Mouse (Mus musculus): ENCODE results near the gene Mettl5. TPM values are rescaled to one million over a fixed set of nuclear protein-coding genes. Genes with fewer than 3 reads are reported as not detected.
"Not testable (repeated sequence)": the region's sequence is repeated elsewhere in the genome, so short reads cannot be mapped to it uniquely, and the experiment has no call there.

The Mettl5 gene
- 10 to 100 TPM; 13.8 to 14.8 TPM for total RNA-seq (2021)
- long read RNA-seq, partial matches to known transcripts = 1 of 8 reads
- long read RNA-seq, other reads (novel, unspliced or antisense) = 3 of 8 reads

DNA sequence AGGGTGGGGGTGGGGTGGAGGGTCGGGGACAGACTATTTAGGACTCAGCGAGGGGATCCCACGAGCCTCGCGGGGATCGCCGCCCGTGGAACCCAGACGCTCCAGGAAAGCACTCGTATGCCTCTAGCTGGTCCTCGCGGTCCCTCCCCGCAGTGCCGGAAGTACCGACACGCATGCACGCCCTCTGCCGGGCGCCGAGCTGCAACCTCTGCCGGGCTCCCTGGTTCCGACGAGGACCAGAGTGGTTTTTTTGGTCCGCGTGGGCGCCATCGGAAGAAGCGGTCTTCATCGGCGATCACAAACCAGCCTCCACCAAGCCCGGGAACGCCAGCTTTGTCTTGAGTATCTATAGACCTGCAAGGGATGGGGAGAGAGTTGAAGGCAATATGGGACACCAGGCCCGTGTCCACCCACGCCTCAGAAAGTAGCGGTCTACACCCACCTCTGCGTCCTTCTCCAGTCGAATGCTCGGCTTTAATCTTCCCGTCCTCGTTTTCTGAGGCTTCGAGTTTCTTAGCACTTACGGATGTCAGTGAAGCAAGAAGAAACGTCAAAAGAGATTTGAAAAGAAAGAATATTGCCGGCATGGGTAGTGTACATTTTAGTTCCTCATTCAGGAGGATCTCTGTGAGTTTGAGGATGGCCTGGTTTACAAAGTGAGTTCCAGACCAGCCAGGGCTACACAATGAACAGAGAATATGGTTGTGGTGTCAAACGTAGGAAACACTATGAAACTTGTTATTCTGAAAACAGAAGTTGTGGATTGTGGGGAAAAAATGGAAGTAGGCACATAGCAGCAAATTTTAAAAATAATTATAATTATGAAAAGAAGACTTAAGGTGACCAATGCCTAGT lies at the start of gene Mettl5:
TSS of gene Mettl5 (minus strand) at position 165 of the 855 bp plus-strand sequence.
- DNase-seq (ENCODE audit: low spot score in 2 of 2) = peak; percentile 78 to 93

DNA sequence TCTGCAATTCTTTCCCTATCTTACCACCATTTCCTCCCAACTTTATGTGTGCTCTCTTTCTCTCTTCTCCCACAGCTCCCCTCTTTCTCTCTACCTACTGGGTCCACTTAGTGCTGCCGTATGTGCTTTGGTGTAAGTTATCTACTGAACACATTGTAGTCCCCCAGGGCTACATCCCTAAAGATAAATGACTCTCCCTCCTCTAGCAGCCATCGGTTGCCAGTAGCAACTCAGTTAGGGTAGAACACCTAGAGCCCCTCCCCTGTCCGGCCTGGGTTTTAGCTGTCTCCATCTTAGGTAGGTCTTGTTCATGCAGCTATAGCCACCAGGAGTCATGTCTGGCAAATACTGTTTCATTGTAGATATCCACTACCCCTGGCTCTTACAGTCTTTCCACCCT lies 39.5 kb upstream of the Mettl5 start:
- DNase-seq (ENCODE audit: low spot score in 2 of 2) = no peak

DNA sequence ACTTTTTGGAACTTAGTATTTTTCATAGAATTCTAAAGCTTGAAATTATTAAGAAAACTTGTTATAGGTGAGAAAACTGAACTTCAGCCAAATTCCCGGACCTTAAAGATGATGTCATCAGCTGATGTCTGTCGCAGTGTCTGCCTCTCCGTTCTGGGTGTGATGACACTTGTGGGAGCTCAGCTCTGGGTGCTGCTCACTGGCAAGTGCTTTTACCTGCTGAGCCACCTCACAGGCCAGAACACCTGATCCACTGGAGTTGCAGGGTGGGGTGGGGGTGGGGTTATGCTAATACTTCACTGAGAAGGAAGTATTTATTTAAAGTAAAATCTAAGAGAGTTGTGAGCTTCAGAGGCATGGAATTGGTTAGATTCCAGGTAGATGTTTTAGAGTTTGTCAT lies 31.9 kb upstream of the Mettl5 start:
- no peak for DNase-seq (ENCODE audit: low spot score in 2 of 2)

DNA sequence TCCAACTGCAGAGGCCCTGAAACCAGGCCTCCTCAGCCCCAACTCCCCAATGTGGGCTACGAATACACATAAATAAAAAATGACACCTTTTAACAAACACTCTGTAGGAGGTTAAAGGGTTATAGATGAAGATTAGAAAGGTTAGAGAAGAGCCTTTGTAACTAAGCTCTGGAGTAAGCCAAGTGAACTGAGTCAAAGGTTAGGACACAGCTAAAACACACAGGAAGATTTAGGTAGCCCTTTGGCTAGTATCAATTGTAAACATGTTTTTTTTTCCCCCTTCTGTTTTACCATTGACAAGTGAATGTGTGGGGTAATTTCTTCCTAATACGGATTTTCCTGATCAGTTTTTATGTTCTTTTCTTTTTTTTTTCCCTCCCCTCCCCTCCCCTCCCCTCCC lies 27.4 kb upstream of the Mettl5 start:
- no peak for DNase-seq (ENCODE audit: low spot score in 2 of 2)

DNA sequence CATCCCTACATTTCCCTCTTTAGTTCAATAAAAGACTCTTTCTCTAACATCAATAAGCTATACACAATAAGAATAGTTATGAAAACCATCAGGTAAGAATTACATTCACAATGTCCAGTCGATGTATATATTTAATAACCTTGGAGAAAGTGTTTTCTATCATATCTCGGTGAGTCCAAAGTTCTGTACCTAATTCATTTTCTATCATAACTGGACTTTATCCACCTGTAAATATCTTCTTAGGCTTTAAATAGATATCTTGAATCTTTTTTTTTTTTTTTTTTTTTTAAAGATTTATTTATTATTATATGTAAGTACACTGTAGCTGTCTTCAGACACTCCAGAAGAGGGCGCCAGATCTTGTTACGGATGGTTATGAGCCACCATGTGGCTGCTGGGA lies 22.0 kb upstream of the Mettl5 start:
- not testable (repeated sequence) for DNase-seq (ENCODE audit: low spot score in 2 of 2)

DNA sequence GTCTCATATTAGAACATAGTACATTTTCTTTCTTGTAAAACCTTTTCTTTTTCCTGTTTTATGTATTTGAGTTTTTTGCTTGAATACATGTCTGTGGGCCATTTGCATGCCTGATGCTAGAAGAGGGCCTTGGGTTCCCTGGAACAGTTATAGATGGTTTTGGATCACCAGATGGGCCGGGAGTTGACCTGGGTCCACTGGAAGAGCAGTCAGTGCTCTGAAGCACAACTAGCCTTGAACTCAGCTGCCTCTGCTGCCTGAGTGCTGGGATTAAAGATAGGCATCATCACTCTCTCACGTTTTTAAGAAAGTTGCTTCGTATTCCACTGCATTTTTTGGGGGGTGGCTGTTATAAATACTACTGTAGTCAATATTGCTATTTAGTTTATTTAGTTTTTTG lies 18.1 kb upstream of the Mettl5 start:
- DNase-seq (ENCODE audit: low spot score in 2 of 2) = no peak

DNA sequence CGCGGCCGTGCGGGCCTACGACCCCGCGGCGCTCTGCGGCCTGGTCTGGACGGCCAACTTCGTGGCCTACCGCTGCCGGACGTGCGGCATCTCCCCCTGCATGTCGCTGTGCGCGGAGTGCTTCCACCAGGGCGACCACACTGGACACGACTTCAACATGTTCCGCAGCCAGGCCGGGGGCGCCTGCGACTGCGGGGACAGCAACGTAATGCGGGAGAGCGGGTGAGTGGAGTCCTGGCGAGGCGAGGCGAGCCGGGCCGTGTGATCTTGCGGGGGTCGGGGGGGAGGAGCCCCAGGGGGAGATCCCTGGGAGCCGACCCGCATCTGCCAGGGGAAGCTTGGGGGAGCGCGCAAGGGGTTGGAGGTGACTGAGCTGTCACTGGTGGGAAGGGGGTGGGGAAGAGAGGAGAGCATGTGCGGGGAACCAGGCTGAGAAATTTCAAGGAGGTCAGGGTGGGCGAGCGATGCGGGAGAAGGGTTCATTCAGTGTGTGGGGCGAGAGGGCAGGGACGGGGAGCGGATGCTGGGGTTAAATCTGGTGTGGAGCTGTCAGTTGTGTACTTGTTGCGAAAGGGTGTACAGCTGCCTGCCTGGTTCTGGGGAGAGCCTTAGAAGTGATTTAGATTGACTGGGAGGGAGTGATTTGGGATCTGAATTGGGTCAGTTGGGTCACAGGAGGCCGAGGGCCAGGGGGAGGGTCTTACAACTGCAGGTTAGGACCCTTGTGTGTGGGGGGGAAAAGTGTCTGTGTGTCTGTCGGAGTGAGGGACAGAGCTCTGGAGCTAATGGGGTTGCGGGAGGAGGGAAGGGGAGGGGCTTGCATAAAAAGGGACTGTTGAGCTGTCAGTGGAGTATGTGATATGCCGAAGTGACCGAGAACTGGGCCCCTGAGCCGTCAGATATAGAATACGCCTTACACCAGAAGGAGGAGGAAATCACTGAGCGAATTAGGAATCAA lies 12.5 kb upstream of the Mettl5 start:
- peak; percentile 37 to 67 for DNase-seq (ENCODE audit: low spot score in 2 of 2)

DNA sequence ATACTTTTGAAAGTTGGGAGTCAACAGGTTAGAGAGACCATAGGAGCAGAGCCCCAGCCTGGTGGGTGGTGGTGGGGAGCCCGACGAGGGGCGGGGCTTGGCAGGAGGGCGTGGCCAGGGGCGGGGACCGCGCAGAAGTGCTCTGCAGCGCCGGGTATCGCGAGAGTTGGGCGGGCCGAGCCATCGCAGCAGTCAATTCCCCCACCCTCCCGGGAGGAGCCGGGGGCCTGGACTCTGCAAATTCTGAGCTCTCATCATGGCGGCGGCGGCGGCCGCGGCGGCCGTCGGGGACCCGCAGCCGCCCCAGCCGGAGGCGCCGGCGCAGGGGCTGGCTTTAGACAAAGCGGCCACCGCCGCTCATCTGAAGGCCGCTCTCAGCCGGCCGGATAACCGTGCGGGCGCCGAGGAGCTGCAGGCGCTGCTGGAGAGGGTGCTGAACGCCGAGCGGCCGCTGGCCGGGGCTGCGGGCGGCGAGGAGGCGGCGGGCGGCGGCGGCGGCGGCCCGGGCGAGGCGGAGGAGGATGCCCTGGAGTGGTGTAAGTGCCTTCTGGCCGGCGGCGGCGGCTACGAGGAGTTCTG lies 11.7 kb upstream of the Mettl5 start, which contains the start of gene Ubr3:
TSS of gene Ubr3 (plus strand) at position 208 of the 579 bp plus-strand sequence.
- DNase-seq (ENCODE audit: low spot score in 2 of 2) = peak; percentile 94 to 97

DNA sequence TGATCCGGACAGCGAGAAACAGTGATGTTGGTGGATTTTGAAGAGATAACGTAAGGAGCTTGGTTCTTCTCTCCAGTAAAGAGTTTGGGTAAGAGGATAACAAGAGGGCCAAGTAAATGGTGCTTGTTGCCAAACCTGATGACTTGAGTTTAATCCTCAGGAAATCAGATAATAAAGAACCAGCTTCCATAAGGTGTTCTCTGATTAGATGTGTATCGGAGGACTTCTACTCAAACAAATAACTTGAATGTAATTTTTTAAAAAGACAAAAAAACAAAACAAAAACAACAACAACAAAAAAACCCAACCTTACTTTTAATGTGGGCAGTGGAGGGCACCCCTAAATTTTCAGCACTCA lies 10.8 kb upstream of the Mettl5 start:
- no peak for DNase-seq (ENCODE audit: low spot score in 2 of 2)

DNA sequence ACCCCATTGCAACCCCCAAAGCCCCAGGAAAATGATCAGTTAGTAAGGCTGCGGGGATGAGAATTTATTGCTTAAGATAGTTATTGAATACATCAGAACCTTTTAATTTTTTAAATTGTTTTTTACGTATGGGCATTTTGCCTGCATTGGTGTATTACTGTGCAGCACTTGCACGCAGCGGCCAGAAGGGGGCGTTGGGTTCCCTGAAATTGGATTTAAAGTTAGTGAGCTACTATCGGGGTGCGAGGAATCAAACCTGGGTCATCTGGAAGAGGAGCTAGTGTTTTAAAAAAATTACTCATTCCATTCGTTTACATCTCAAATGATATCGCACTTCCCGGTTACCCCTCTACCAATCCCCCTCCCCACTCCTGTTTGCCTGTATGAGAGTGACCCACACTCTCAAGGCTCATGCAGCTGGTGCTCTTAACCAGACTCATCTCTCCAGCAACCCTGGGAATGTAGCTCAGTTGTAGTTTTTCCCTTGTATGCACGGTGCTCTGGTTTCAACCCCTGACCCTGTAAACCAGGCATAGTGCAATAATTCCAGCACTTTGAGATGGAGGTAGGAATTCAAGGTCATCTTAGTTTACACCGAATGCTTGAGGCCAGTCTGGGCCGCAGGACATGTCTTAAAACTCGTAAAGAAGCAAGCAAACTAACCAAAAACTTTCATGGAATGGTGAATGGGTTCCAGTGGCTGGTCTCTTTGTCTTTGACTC lies 10.2 kb upstream of the Mettl5 start:
- DNase-seq (ENCODE audit: low spot score in 2 of 2) = no peak

DNA sequence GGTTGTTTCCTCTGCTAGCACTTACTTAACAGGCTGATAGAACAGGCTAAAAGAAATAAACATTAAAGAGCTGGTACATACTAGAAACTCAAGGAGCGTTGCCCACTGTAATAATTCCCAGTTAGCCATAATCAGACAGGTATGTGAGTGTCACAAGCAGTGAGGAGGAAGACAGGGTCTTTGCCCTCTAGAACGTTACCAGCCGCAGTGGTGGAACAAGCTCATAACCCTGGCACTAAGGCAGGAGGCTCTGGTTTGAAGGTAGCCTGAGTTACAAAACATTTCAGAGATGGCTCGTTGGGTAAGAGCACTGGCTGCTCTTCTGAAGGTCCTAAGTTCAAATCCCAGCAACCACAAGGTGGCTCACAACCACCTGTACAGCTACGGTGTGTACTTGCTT lies 8.5 kb upstream of the Mettl5 start:
- no peak for DNase-seq (ENCODE audit: low spot score in 2 of 2)

DNA sequence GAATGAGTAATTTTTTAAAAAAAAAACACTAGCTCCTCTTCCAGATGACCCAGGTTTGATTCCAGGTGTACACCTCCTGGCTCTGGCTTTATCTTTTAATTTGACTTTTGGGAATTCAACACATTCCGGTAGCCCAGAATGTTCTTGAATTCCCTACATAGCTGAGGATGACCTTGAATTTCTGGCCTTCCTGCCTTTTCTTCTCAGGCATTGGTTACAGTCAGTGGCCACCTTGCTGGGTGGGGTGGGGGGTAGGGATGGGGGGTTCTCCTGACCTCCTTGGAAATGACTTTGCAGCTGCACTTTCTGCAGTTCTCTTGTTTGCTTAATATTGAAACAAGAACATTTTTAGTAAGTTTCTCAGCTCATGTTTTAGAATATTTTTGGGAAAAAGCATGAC lies 7.7 kb upstream of the Mettl5 start:
- no peak for DNase-seq (ENCODE audit: low spot score in 2 of 2)

DNA sequence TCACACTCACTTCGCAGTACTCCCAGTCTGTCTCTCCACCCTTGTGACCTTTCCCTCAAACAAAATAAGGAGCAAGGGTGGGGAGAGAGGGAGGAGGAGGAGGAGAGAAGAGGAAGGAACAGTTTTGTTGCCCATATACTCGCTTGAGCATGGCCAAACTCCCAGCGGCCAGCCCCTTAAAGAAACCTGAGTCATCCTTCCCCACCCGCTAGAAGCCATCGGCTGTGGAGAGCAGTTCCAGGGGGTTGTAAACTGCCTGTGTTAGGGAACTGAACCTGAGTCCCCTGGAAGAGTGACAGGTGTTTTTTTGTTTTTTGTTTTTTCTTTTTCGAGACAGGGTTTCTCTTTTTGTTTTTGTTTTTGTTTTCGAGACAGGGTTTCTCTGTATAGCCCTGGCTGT lies 5.4 kb upstream of the Mettl5 start:
- no peak for DNase-seq (ENCODE audit: low spot score in 2 of 2)

DNA sequence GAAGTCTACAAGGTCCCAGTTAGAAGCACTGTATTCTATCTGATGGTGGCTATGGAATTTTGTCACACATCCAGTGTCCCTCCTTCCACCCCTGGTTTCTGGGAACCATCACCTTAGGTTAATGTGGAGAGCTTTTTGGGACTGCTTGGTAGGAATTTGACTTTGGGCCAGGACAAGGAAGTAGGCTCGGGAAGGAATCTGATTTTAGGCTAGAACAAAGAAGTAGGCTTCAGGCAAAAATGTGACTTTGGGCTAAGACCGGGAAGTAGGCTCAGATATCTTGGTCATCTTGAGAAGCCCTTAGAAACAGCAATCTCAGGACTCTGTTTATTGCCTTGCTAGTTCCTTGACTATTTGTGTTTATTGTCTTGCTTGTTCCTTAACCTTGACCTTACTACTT lies 3.5 kb upstream of the Mettl5 start:
- no peak for DNase-seq (ENCODE audit: low spot score in 2 of 2)

DNA sequence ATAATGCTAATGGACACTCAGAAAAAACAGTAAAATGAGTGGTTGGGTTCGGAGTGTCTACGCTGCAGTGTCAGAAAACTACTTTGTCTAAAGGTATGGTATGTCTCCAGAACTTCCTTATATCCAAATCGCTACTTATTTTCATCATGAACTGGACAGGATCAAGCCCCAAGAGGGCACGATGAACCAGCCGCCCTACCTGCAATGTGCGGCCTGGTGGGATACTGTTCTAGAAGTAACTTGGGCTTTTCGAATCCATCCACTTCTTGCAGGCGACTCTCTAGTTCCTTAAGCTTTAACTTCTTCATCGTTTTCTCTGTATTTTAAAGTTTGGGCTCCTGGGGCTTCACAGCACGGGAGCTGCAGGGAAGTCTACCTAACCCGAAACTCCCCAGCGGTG lies 365 bp downstream of the Mettl5 start:
- DNase-seq (ENCODE audit: low spot score in 2 of 2) = no peak

DNA sequence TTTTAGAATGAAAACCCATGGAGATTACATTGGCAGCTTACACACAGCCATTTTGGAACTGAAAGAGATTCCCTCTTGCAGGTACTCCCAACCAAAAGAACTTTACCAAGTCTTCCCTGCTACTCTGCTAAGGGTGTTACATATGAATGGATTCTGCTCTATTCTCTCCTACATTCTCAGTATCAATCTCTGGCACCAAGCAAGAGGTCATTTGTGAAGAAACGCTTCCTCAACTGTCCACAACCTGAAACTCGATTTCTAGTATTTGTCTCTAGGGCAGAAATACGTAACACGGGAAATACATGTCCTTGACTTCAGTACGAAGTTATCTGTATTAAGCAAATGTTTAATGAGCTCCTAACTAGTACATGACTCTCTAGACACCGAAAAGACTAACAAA lies 834 bp downstream of the Mettl5 start:
- DNase-seq (ENCODE audit: low spot score in 2 of 2) = no peak

DNA sequence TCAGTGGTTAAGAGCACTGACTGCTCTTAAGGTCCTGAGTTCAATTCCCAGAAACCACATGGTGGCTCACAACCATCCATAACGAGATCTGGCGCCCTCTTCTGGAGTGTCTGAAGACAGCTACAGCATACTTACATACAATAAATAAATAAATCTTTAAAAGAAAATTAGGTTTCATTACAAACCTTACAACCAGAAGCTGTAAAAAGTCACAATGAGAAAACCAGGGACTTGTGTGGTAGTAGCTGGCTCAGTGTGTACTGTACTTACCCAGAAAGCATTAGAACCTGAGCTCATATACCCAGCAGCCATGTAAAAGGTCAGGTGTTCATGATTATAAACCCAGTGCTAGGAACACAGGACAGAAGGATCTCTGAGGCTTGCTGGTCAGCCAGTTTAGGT lies 1.4 kb downstream of the Mettl5 start:
- DNase-seq (ENCODE audit: low spot score in 2 of 2) = no peak

DNA sequence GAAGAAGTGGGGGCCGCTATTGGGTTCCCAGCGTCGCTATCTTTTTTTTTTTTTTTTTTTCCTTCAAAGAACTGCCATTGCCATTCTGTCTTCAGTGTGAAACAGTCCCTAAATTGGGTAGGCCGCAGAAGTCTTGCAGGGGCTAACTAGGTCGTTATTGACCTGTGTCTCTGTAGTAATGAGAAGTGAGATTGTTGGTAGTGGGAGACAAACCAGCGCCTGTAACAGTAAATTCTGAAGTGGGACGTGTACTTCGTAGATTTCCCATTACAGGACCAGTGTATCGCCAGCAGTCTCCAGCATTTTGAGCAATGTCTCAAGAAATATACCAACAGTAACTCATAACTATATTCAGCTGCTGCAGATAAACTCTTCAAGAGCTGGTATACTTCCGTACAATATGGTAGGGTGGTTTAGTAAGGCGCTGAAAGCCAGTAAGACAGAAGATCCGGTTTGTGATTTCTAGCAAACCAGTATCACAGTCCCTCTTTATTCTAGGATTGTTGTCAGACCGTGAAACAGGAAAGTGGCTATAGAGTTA lies 23.2 kb downstream of the Mettl5 start:
- no peak for DNase-seq (ENCODE audit: low spot score in 2 of 2)

DNA sequence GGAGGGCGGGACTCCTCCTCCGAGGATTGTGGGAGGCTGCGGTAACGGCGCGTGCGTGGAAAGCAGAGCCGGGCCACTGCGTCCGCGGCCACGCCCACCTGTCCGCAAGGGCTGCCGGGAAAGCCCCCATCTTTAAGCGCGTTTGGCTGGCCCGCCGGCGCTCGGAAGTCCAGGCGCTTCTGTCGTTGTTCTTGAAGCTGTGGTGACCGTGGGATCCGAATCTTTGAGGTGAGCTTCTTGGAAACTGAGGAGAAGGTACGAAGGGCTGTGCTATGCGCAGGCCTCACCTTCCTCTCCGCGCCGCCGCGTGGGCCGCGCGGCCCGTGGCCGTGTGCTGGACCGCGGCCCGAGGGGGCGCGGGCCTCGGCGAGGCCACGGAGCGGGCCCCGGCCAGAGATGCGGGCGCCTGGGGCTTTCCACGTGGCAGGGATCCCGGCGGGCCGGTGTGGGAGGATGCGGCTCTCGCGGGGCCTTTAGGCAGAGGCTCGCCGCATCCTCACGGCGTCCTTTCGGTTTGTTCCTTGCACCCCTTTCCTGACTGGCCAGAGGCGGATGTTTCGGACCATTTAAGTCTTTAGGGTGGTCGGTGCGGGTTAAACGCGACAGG lies 23.8 kb downstream of the Mettl5 start, which contains the start of gene Ssb:
TSS of gene Ssb (plus strand) at position 78 of the 607 bp plus-strand sequence.
- DNase-seq (ENCODE audit: low spot score in 2 of 2) = peak; percentile 86 to 95

DNA sequence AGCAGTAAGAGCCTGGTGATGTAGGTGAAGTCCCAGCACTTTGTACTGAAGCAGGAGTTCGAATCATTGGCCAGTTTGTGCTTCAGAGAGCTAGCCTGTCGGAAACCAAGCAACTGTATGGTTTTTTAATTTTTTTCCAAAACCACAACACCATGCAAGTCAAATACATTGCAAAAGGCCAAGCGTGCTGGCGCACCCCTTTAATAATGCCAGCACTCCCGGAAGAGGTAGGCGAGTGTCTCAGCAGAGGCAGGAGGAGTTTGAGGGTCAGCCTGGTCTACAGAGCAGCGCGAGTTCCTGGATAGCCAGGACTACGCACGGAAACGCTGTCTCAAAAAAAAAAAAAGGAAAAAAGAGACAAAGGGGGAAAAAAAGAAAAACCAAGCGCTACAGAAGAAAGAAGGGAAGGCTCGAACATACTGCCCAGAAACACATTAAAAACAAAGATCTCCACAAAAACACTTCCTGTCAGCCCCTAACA lies 24.4 kb downstream of the Mettl5 start:
- DNase-seq (ENCODE audit: low spot score in 2 of 2) = peak in 1 of 2 experiments; percentile 31

Data from layer of hippocampus, adult 18-20 months (tissue).